Mouse (Mus musculus) right cerebral cortex, postnatal 10 days (tissue): ENCODE results near the gene 4930442H23Rik.
"Not testable (repeated sequence)": the region's sequence is repeated elsewhere in the genome, so short reads cannot be mapped to it uniquely, and the experiment has no call there.

Source experiments
- DNase-seq, 2 experiments: peaks; one replicate each; pipeline ENCODE4 v3.0.0; 2021; ENCODE audit warnings: low spot score in 2 of 2

The 4930442H23Rik gene

DNA sequence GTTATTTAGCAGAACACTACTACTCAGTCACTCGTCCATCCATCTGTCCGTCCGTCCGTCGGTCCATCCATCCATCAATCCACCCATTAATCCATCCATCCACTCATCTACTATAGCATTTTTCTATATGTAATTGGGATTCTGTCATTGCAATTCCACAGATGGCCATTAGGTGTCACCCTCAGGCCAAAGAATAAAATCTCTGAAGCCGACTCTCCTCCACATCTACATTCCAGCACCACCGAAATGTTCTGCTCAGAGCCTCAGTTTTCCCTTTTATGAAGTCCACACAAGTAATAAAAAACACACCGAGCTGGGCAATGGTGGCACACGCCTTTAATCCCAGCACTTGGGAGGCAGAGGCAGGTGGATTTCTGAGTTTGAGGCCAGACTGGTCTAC lies 14.6 kb upstream of the 4930442H23Rik start:
- DNase-seq, result peak; percentile 75 to 78

DNA sequence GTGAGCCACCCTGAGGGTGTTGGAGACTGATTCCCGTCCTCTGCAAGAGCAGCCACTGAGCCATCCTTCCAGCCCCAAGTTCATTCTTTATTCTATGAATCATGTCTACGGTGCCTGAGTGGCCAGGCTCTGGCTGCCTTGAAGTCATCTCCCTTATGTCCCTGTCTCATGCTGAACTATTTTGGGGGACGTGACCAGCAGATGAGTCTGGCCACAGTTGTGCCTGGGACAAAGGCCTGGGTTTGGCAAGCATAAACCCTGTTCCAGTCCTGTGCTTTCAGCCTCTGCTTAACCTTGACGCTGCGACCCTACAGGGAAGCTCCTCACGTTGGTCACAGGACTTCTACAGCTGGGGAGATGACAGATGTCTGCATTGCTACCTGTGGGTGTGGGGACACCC lies 13.7 kb upstream of the 4930442H23Rik start:
- no peak for DNase-seq

DNA sequence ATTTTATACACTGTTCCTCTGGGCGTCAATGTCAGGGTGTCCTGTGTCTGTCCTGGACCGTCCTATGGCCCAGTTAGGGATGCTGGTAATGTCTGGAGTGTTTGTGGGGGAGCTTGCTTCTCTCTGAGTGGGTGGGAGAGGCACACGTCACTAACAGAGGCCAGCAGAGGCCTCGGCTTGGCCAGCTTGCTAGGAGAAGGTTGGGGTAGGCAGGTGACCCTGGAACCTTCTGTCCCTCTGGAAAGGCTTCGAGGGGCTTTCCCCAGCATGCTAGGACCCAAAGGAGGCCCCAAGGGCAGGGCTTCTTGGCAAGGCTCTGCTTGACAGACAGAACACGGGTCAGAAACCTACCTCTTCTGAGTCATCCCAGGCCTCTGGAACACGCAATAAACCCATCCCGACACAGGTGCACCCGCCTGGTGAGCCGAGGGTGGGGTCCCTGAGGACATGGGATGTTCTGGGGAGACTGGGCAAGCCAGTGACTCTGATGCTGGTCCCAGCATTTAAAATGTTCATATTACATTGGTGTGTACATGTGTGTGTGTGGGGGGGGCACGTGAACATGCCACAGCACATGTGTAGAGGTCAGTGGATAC lies 12.9 kb upstream of the 4930442H23Rik start:
- DNase-seq, result no peak

DNA sequence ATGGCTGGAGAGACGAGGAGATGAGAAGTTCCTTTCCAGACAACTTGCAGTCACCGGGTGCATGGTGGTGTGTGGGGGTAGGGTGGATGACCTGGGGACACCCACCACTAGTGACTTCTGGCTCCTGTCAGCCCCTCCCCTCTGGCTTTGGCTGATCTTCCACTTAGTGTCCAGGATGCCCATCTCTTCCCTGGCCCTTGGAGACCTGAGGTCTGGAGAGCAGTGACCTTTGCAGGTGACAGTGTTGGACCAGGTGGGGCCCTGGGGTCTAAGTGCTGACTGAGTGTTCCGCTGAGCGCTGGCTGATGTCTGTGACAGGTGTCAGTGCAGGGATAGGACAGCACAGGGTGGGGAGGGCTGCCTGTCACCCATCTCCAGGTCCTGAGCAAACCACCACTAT lies 11.7 kb upstream of the 4930442H23Rik start:
- peak in 1 of 2 experiments; percentile 50 for DNase-seq

DNA sequence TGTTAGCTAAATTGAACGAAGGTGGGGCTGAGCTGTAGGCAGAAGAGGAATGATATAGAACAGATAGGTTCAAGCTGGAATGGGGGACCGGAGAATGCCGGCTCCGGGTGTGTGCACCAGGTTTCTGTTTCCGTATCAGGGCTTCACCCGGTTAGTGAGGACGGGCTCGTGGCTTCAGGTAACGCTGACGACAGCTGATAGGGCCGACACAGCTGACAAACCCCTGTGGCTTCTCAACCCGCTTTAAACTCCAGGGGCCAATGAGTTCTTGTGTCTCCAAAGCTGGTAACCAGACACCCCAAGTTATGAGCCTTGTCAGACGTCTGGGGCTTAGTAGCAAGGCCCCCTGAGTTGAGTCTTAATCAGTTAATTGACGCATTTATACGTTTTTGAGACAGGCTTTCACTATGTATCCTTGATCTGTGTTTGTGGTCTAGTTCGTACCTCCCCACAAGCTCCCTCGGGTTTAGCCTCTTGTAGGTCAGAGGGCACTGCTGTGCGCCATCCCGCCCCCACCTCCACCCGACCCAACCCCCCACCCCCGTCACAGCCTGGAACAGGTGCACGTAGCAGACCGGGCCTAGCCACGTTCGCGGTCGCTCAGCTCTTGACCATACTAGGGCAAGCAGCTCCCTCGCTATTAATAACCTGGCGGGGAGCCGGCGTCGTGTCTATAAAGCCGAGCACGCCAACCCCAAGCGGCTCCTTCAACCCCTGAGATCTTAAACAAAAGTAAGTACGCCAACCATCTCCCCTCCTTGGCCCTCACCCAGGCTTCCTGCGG lies 10.5 kb upstream of the 4930442H23Rik start:
- peak in 1 of 2 experiments; percentile 64 for DNase-seq

DNA sequence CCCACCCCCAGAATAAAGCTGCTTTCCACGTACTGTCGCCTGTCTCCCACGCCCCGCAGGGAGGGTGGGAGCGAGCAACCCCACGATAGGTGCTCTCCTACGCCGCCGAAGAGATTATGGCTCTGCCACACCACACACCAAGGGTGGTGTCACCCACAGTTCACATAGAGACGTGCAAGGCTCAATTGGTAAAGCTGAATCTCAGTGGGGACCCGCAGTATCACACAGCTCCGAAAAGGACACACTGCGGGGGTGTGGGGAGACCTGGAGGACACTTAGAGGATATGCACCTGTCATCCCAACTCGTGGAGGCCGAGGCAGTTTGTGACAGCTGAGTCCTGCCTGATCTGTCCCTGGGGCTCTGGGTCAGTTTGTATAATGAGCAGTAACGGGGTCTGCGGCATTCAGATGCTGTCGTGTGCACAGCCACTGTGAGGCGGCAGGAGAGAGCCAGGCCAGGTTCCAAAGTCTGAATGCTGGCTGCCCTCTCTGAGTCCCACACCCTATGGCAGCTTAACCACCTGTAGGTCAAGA lies 9.4 kb upstream of the 4930442H23Rik start:
- DNase-seq, result no peak

DNA sequence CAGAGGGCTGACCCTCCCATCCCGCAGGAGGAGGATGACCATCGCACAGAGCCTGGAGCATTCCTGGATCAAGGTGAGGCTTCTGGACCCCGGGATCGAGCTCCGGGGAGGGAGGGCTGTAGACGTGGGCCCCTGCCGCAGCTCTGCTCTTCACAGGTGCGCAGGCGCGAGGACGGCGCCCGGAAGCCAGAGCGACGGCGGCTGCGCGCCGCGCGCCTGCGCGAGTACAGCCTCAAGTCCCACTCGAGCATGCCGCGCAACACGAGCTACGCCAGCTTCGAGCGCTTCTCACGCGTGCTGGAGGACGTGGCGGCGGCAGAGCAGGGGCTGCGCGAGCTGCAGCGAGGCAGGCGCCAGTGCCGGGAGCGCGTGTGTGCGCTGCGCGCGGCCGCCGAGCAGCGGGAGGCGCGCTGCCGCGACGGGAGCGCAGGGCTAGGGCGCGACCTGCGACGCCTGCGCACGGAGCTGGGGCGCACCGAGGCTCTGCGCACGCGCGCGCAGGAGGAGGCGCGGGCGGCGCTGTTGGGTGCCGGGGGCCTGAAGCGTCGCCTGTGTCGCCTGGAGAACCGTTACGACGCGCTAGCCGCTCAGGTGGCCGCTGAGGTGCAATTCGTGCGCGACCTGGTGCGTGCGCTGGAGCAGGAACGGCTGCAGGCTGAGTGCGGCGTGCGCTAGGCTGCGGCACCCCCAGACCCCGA lies 8.8 kb upstream of the 4930442H23Rik start:
- DNase-seq, result peak; percentile 92 to 93

DNA sequence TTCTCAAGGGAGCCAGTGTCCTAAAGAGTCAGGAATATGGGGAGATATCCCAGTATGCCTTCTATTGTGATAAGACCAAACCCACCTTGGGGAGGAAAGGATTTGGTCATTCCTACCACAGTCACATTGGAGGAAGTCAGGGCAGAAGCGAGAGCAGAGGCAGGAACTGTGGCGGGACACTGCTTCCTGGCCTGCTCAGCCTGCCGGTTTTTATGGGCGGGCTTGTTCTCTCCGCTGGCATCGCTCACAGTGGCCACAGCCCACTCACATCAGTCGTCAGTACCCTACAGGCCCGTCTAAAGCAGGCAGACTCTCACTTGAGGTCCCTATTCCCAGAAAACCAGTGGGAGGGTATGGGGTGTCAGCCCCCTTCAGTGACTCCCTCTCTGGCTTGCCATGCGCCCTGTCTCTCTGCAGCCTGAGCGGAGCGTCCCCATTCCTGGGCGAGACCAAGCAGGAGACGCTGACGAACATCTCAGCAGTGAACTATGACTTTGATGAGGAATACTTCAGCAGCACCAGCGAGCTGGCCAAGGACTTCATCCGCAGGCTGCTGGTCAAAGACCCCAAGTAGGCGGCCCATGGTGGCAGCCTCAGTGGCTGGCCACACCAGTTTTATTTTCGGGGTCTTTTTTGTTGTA lies 7.8 kb upstream of the 4930442H23Rik start:
- DNase-seq, result peak in 1 of 2 experiments; percentile 61

DNA sequence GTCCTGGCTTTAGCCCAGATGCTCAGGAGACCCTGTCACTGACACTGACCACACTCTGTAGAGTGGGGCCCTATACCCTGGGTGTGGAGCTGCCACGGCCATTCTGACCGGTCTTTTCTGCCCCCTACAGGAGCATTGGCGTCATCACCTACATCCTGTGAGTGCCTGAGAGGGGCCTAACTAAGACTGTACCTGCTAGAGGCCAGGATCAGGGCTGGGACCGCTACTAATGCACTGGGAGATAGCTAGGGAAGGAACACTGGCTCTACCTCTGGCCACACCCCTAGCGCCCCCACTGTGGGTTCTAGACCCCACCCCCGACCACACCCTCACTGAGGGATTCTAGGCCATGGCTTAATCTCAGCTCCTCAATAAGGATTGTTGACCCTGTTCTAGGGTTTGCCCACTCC lies 7.3 kb upstream of the 4930442H23Rik start:
- peak in 1 of 2 experiments; percentile 43 for DNase-seq

DNA sequence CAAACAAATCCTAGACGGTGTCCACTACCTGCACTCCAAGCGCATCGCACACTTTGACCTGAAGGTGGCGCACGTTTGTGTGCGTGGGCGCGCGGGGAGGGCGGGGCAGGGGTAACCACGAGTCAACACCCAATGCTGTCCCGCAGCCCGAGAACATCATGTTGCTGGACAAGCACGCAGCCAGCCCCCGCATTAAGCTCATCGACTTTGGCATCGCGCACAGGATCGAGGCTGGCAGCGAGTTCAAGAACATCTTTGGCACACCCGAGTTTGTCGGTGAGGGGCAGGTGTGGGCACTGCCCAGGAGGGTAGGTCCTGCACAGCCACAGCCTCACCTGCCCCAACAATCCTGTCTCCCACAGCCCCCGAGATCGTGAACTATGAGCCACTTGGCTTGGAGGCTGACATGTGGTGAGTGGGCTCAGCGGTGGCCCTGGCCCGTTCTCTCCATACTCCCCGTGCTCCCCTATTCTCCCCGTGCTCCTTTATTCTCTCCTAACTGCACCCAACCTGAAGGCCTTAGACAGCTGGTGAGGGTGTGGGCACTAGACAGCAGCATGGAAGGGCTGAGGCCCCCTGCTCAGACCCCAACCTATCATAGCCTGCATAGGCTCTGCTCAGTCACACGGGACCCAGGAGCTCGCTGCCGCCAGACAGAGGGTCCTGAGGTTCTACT lies 6.7 kb upstream of the 4930442H23Rik start:
- DNase-seq, result peak in 1 of 2 experiments; percentile 49

DNA sequence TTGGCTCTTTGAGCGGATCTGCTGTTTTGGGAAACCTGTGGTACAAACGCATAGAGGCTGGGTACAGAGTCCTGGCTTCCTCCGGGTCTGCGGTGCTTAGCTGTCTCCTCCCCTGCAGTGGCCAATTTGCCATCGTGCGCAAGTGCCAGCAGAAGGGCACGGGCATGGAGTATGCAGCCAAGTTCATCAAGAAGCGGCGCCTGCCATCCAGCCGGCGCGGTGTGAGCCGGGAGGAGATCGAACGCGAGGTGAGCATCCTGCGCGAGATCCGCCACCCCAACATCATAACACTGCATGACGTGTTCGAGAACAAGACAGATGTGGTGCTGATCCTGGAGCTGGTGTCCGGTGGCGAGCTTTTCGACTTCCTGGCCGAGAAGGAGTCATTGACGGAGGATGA lies 6.2 kb upstream of the 4930442H23Rik start:
- no peak for DNase-seq

DNA sequence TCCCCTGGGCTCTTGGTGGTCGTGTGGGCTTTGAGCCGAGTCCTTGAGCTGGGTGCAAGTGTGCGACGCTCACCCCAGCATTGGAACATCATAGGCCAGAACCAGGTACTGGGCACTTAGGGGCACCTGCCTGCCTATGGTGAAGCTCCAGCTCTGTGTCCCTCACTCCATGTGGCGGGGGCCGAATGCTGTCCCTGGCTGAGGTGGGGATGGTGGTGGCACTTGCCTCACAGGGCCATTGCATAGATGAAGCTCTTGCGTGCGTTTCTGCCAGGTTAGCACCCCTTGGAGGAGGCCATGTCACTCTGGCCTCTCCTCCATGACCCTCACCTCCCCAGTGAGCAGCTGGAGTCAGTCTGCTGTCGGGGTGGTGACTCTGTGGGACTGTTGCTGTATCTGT lies 3.5 kb upstream of the 4930442H23Rik start:
- DNase-seq, result no peak

DNA sequence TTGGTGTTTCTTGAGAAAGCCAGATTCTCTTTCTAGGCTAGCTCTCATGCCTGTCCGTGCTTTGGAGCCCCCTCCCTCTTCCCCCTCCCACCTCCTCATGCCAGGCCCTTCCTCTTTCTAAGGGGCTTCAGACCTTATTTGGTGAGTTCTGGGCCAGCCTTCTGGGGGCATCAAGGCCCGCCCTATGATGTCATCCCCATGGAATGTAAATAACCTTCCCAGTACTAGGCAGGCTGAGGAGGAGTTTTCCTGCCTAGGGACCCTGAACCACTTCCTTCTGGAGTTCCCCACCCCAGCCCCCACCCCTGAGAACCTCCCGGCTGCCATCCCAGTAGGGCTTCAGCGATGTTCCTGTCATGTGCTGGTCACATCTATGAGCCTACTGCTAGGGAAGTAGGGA lies 1.1 kb upstream of the 4930442H23Rik start:
- DNase-seq, result no peak

DNA sequence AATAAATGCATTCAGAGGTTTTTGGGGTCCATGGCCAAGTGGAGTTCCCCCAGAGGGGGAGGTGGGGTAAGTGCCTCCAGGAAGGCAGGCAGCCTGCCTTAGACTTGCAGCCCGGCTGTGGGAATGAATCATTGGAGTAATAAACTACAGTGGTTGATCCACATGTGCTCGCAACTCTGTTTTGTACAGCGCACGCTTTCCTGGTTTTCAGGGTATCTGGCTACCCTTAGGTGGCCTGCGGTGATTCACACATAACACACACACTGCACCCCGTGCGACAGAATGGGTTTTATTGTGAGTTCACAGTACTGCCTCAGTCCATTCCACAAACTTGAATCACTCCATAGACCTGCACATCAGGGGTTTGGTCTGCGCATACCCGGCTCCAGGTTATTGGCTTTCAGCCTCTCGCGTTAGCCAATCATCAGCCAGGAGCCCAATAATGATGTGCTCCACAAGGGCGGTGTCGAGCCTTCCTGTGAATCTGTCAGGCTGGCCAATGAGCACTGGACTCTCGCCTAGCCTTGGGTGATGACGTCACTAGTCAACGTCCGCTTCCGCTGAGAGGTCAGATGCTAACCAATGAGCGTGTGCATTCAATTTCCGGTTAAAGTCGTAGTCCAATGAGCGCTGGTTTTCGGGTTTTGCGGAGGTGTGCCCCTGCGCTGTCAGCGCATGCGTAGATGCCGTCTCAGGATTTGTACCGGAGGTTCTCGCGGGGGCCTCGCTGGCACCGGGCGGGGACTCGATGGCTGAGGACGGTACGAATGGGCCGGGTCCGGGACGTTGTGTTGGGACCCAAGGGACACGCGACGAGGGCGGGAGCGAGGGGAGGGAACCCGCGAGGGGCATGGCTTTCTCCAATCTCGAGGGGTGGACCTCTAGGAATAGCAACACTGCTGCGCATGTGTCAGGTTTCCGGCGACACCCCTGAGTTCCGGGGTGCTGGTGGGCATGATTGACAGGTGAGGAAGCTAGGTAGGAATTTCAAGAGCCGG lies 1.0 kb downstream of the 4930442H23Rik start, which contains the start of gene Dapk3:
TSS of gene Dapk3 (plus strand) at position 670 of the 998 bp plus-strand sequence.
- peak; percentile 98 to 99 for DNase-seq

DNA sequence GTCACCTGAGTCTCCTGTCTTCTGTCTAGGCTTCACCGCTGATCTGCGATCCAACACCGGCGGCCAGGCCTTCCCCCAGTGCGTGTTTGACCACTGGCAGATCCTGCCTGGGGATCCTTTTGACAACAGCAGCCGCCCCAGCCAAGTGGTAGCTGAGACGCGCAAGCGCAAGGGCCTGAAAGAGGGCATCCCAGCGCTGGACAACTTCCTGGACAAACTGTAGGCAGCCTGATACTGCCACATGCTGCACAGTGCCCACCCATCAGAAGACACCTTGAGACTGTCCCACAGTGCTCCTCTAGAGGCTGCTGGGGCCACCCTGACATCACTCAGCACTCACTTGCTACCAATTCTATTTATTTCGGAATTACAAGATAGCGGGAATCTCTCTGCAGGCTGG lies 1.8 kb downstream of the 4930442H23Rik start:
- DNase-seq, result not testable (repeated sequence)

DNA sequence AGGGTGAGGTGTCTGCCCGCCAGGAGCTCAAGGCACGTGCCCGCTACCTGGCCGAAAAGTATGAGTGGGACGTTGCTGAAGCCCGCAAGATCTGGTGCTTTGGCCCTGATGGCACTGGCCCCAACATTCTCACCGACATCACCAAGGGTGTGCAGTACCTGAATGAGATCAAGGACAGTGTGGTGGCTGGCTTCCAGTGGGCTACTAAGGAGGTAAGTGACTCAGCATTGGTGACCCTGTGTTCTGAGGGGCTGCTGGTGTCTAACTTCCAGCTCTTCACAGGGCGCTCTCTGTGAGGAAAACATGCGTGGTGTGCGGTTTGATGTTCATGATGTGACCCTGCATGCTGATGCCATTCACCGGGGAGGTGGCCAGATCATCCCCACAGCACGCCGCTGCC lies 2.7 kb downstream of the 4930442H23Rik start:
- no peak for DNase-seq

DNA sequence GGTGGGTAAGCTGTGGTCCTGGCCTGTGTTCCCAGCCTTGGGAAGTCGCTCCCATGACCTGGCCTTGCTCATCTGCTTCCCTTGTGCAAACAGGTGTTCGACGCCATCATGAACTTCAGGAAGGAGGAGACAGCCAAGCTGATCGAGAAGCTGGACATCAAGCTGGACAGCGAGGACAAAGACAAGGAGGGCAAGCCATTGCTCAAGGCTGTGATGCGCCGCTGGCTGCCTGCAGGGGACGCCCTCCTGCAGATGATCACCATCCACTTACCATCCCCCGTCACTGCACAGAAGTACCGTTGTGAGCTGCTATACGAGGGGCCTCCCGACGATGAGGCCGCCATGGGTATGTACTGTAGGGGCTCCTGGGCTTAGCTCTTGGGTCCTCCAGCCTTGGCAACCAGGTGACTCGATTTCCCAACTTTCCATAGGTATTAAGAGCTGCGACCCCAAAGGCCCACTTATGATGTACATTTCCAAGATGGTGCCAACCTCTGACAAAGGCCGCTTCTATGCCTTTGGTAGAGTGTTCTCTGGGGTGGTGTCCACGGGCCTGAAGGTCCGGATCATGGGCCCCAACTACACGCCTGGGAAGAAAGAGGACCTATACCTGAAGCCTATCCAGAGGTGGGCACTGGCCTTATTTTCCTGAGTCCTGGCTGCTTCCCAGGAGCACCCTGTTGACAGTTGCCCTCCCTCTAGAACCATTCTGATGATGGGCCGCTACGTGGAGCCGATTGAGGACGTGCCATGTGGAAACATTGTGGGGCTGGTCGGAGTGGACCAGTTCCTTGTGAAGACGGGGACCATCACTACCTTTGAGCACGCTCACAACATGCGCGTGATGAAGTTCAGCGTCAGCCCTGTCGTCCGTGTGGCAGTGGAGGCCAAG lies 4.0 kb downstream of the 4930442H23Rik start:
- DNase-seq, result no peak

DNA sequence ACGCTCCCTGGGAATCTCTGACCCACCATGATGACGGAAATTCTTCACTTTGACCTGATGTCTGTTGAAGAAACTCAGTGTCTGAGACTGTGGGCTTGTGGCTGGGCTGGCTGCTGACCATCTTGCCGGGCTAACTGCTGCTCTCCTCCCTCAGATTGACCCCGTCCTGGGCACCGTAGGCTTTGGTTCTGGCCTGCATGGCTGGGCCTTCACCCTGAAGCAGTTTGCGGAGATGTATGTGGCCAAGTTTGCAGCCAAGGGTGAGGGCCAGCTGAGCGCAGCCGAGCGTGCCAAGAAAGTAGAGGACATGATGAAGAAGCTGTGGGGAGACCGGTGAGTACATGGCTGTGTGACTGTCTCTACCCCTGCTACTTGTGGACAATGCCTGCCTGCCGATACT lies 4.7 kb downstream of the 4930442H23Rik start:
- no peak for DNase-seq
